ENCODE assay signal across 24 mouse cellular contexts in genomic region chr6:27305351-27305750, GRCm38 (mm10).
A peak's percentile ranks its signal among the peaks of the same experiment; 100 is the strongest.
DNase-seq lines count a peak whose midpoint lies in the region; ATAC-seq and TF ChIP-seq lines count a peak whose summit lies in the region.
"Had no signal": no experiment of that assay in that cellular context is flagged by ENCODE, and none has a peak within 500 bp of the region (broad histone marks: within the 10 kb centered on the region; RNA-seq: fewer than 3 reads in every experiment).

No protein-coding gene starts in this region.

- H3K27me3 ChIP-seq in forebrain, embryonic 13.5 days, result no peaks in the 10 kb centered on the region
- H3K27me3 ChIP-seq in forebrain, embryonic 15.5 days, result no peaks in the 10 kb centered on the region
- no peaks in the 10 kb centered on the region for H3K27me3 ChIP-seq in hindbrain, embryonic 13.5 days
- no peaks in the 10 kb centered on the region for H3K27me3 ChIP-seq in hindbrain, postnatal 0 days (ENCODE audit: insufficient read depth, low read length)
- H3K27me3 ChIP-seq: embryonic facial prominence, embryonic 12.5 days; forebrain, embryonic 12.5 days; heart, embryonic 15.5 days had no signal

- no peak overlapping the region for H3K27ac ChIP-seq in forebrain, embryonic 13.5 days
- no peak overlapping the region for H3K27ac ChIP-seq in forebrain, embryonic 15.5 days (replicated peaks)
- no peak overlapping the region for H3K27ac ChIP-seq in hindbrain, embryonic 13.5 days
- no peak overlapping the region for H3K27ac ChIP-seq in hindbrain, postnatal 0 days
- H3K27ac ChIP-seq: embryonic facial prominence, embryonic 12.5 days; forebrain, embryonic 12.5 days; heart, embryonic 15.5 days had no signal

- no peak overlapping the region for H3K9ac ChIP-seq in forebrain, embryonic 13.5 days
- H3K9ac ChIP-seq in forebrain, embryonic 15.5 days (replicated peaks), result no peak overlapping the region
- no peak overlapping the region for H3K9ac ChIP-seq in hindbrain, embryonic 13.5 days
- no peak overlapping the region for H3K9ac ChIP-seq in hindbrain, postnatal 0 days (replicated peaks; ENCODE audit: low read length)
- H3K9ac ChIP-seq: embryonic facial prominence, embryonic 12.5 days; forebrain, embryonic 12.5 days; heart, embryonic 15.5 days had no signal

- H3K4me3 ChIP-seq in forebrain, embryonic 13.5 days, result no peak overlapping the region
- H3K4me3 ChIP-seq in forebrain, embryonic 15.5 days, result no peak overlapping the region
- no peak overlapping the region for H3K4me3 ChIP-seq in hindbrain, embryonic 13.5 days
- H3K4me3 ChIP-seq in hindbrain, postnatal 0 days (ENCODE audit: low read length), result no peak overlapping the region
- H3K4me3 ChIP-seq: embryonic facial prominence, embryonic 12.5 days; forebrain, embryonic 12.5 days; heart, embryonic 15.5 days had no signal

- no peak overlapping the region for H3K4me2 ChIP-seq in forebrain, embryonic 13.5 days
- no peak overlapping the region for H3K4me2 ChIP-seq in forebrain, embryonic 15.5 days (replicated peaks)
- H3K4me2 ChIP-seq in hindbrain, embryonic 13.5 days, result no peak overlapping the region
- H3K4me2 ChIP-seq in hindbrain, postnatal 0 days (ENCODE audit: low read depth, low read length), result no peak overlapping the region
- H3K4me2 ChIP-seq: embryonic facial prominence, embryonic 12.5 days; forebrain, embryonic 12.5 days; heart, embryonic 11.5 days; heart, embryonic 15.5 days had no signal

- H3K36me3 ChIP-seq in forebrain, embryonic 13.5 days (ENCODE audit: poor library complexity, severe bottlenecking), result no peaks in the 10 kb centered on the region
- H3K36me3 ChIP-seq in forebrain, embryonic 15.5 days, result no peaks in the 10 kb centered on the region
- H3K36me3 ChIP-seq in hindbrain, embryonic 13.5 days, result no peaks in the 10 kb centered on the region
- no peaks in the 10 kb centered on the region for H3K36me3 ChIP-seq in hindbrain, postnatal 0 days (ENCODE audit: insufficient read depth, low read length)
- H3K36me3 ChIP-seq: embryonic facial prominence, embryonic 12.5 days; forebrain, embryonic 12.5 days; G1E; heart, embryonic 15.5 days had no signal

- no peaks in the 10 kb centered on the region for H3K9me3 ChIP-seq in forebrain, embryonic 13.5 days (replicated peaks)
- no peaks in the 10 kb centered on the region for H3K9me3 ChIP-seq in forebrain, embryonic 15.5 days
- no peaks in the 10 kb centered on the region for H3K9me3 ChIP-seq in hindbrain, embryonic 13.5 days
- H3K9me3 ChIP-seq in hindbrain, postnatal 0 days (ENCODE audit: low read length), result no peaks in the 10 kb centered on the region
- H3K9me3 ChIP-seq: embryonic facial prominence, embryonic 12.5 days; forebrain, embryonic 12.5 days; G1E; heart, embryonic 15.5 days had no signal

- no peak for TF ChIP-seq CTCF in hindbrain, postnatal 0 days (IDR thresholded peaks at IDR 0.05; ENCODE audit: low read depth)

- WGBS in forebrain, embryonic 13.5 days, result 65% methylated on average over 2 of the region's 2 CpGs
- 61% methylated on average over 2 of the region's 2 CpGs for WGBS in forebrain, embryonic 15.5 days
- WGBS in hindbrain, embryonic 13.5 days, result 53% methylated on average over 2 of the region's 2 CpGs
- WGBS in hindbrain, postnatal 0 days, result 61% methylated on average over 2 of the region's 2 CpGs

- peak; percentile 4 to 26 for DNase-seq in adrenal gland, adult (ENCODE audit: inconsistent age in 2 of 2, low spot score in 1 of 2)
- no peak for DNase-seq in adrenal gland, postnatal 4 days (ENCODE audit: low spot score in 2 of 2)
- DNase-seq in hindbrain, postnatal 0 days (ENCODE audit: low spot score), result no peak
- DNase-seq in MN1 (ENCODE audit: low spot score), result peak; percentile 61
- no peak for DNase-seq in lung, postnatal 25 days (ENCODE audit: low spot score)
- DNase-seq: adrenal gland, postnatal 14 days; B cell, adult 2 months; cerebellum, adult 2 months; cerebellum, postnatal 10 days; gastrocnemius, postnatal 10 days; heart, adult 18-20 months; heart, postnatal 14 days; kidney, adult 8-10 months had no signal

- H3K4me1 ChIP-seq in forebrain, embryonic 13.5 days, result no peaks in the 10 kb centered on the region
- H3K4me1 ChIP-seq in forebrain, embryonic 15.5 days, result no peaks in the 10 kb centered on the region
- H3K4me1 ChIP-seq in hindbrain, embryonic 13.5 days (replicated peaks), result no peaks in the 10 kb centered on the region
- no peaks in the 10 kb centered on the region for H3K4me1 ChIP-seq in hindbrain, postnatal 0 days (ENCODE audit: insufficient read depth, low read length)
- H3K4me1 ChIP-seq: embryonic facial prominence, embryonic 12.5 days; forebrain, embryonic 12.5 days; heart, embryonic 15.5 days had no signal

- ATAC-seq in forebrain, embryonic 13.5 days, result peak; percentile 41; the same call in 1 of the 2 replicates
- no peak for ATAC-seq in forebrain, embryonic 15.5 days (replicated peaks)
- peak; percentile 46; the same call in 1 of the 2 replicates for ATAC-seq in hindbrain, embryonic 13.5 days (ENCODE audit: low FRiP score)
- ATAC-seq in hindbrain, postnatal 0 days, result no peak
- ATAC-seq: CD4-positive, CD25-positive, alpha-beta regulatory T cell, adult 4 months; inflammation-experienced regulatory T-cells, adult 6 months; intestine, postnatal 0 days had no signal

Comparison
In these comparisons a context has a peak if more than half of its experiments do, and no peak if none do; other contexts are left out.
1. DNase-seq: peak in adrenal gland, adult (2 of 2) and MN1 (single experiment); none in adrenal gland, postnatal 4 days (0 of 2), hindbrain, postnatal 0 days (single experiment) and lung, postnatal 25 days (single experiment).
2. ATAC-seq: peak in forebrain, embryonic 13.5 days (single experiment) and hindbrain, embryonic 13.5 days (single experiment); none in forebrain, embryonic 15.5 days (single experiment) and hindbrain, postnatal 0 days (single experiment).